Mouse (Mus musculus) stomach, postnatal 0 days (tissue): ENCODE measurements around the gene Efcab9.

ENCODE experiments used
- CTCF ChIP-seq: IDR thresholded peaks from 2 replicates; pipeline ENCODE4 v1.5.1; 2016; ENCODE audit warnings: antibody characterized with exemption, low read depth, mild to moderate bottlenecking, moderate library complexity
- EP300 ChIP-seq: optimal IDR thresholded peaks from 2 replicates; pipeline ENCODE3; 2016; ENCODE audit warnings: antibody characterized with exemption

- TF ChIP-seq CTCF (no peak), EP300 (no peak)
Observed at GRCm38 (mm10) chr11:32558026-32558425, 26.1 kb upstream of the Efcab9 start.
